Mouse (Mus musculus) olfactory bulb, adult 2 months (tissue): ENCODE results near the gene Ap3b1. TPM values are rescaled to one million over a fixed set of nuclear protein-coding genes. Genes with fewer than 3 reads are reported as not detected.

Source experiments
- H3K27ac ChIP-seq: fragments of 200-500 bp; 2 replicates; pipeline ENCODE4 v1.5.1; 2012; ENCODE audit warnings: low read depth, low read length; ENCODE audit not compliant: insufficient read depth
- H3K4me1 ChIP-seq: fragments of 200-500 bp; 2 replicates; pipeline ENCODE4 v1.6.1; 2012; ENCODE audit warnings: low read length; ENCODE audit not compliant: control insufficient read depth, insufficient read depth
- H3K4me3 ChIP-seq: fragments of 200-500 bp; 2 replicates; pipeline ENCODE4 v1.5.1; 2012; ENCODE audit warnings: mild to moderate bottlenecking, low read depth, low read length, moderate library complexity; ENCODE audit not compliant: insufficient read depth
- CTCF ChIP-seq: fragments of 200-500 bp; IDR thresholded peaks from 2 replicates; pipeline ENCODE4 v1.5.1; 2012; ENCODE audit warnings: low read depth, mild to moderate bottlenecking, low read length, moderate library complexity; ENCODE audit not compliant: insufficient read depth
- POLR2A ChIP-seq: fragments of 200-500 bp; IDR thresholded peaks from 2 replicates; pipeline ENCODE4 v1.6.1; 2012; ENCODE audit warnings: mild to moderate bottlenecking, low read depth, low read length, moderate library complexity; ENCODE audit not compliant: insufficient read depth
- WGBS: fragments of 180-500 bp; shearing (Covaris S2); methylation state at CpG from one replicate; pipeline ENCODE4 v1.1.7; 2018; 5-methylcytosine and 5-hydroxymethylcytosine counted together
- polyA plus RNA-seq: library from polyadenylated mRNA; stranded (reverse); fragments of >200 nt; gene quantifications from 2 replicates; pipeline ENCODE4 v1.2.4, GENCODE M21; 2012; ENCODE audit warnings: low replicate concordance; ENCODE audit not compliant: missing spikeins, insufficient read depth, insufficient read length

Ap3b1 gene
- polyA plus RNA-seq, 1 experiment, result not detected

DNA sequence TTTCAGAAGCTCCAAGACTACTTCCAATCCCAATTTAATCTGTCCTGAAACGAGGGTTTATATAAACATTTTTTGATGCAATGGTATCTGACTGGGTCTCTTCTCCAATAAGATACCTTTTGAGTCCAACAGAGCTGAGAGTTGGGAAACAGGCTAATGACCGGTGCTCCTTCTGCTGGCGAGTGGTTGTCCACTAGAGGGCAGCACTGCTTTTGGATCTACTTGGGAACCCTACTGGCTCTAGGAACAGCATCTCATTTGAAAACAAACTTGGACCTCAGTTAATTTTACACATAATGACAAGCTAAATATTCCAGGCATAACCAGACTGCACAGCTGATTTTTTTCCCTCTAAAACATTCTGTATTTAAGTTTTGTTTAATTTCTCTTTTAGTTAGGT is 201.3 kb downstream of the Ap3b1 start:
- peaks cover 6% of the 10 kb centered on the region for H3K4me1 ChIP-seq
- 9% methylated on average over 3 of the region's 3 CpGs for WGBS
- no peak for TF ChIP-seq CTCF
- no peak for TF ChIP-seq POLR2A
- no peak overlapping the region for H3K4me3 ChIP-seq
- no peak overlapping the region for H3K27ac ChIP-seq

GRCm38 (mm10) chr13:94560878-94561277 is 202.1 kb downstream of the Ap3b1 start:
- WGBS, result 87% methylated on average over 11 of the region's 11 CpGs
- no peak for TF ChIP-seq POLR2A
- TF ChIP-seq CTCF, result no peak
- Histone ChIP-seq H3K27ac (no peak overlapping the region), H3K4me3 (no peak overlapping the region), H3K4me1 (peaks cover 12% of the 10 kb centered on the region)

GRCm38 (mm10) chr13:94562652-94563339 is 204.0 kb downstream of the Ap3b1 start:
- Histone ChIP-seq H3K4me1 (peaks cover 16% of the 10 kb centered on the region), H3K4me3 (no peak overlapping the region), H3K27ac (no peak overlapping the region)
- no peak for TF ChIP-seq CTCF
- TF ChIP-seq POLR2A, result no peak
- 75% methylated on average over 9 of the region's 9 CpGs for WGBS

DNA sequence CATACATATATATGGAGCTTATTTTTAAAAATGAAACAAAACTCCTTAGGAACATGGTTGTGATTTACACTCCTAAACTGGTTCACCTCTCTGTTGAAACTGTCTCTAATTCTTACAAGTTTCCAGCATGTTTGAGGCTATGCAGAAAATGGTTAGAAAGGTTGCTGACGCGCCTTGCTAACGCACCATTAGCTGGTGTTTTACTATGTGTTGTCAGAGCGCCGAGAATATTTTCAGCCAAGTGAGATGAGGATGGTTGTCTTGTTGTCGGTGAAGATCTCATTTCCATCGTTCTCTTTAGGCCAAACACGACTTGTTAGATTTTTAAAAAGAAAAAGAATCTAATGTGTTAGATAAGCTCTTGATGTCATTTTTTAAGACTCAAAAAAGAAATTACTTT is 205.1 kb downstream of the Ap3b1 start:
- Histone ChIP-seq H3K4me1 (peaks cover 16% of the 10 kb centered on the region), H3K27ac (no peak overlapping the region), H3K4me3 (no peak overlapping the region)
- WGBS, result 82% methylated on average over 8 of the region's 8 CpGs
- TF ChIP-seq CTCF (no peak), POLR2A (no peak)

- Histone ChIP-seq H3K4me3 (no peak overlapping the region), H3K4me1 (peaks cover 16% of the 10 kb centered on the region), H3K27ac (no peak overlapping the region)
- TF ChIP-seq CTCF, result 0 out of 2 replicates have a peak, but pooled peaks have one; percentile 8
- no peak for TF ChIP-seq POLR2A
- WGBS, result 52% methylated on average over 13 of the region's 13 CpGs
These were observed 205.7 kb downstream of the Ap3b1 start for GRCm38 (mm10) chr13:94564351-94564994.

GRCm38 (mm10) chr13:94565176-94565575 is 206.4 kb downstream of the Ap3b1 start:
- TF ChIP-seq CTCF (no peak), POLR2A (no peak)
- Histone ChIP-seq H3K27ac (no peak overlapping the region), H3K4me1 (peaks cover 16% of the 10 kb centered on the region), H3K4me3 (no peak overlapping the region)
- WGBS, result 76% methylated on average over 14 of the region's 14 CpGs

DNA sequence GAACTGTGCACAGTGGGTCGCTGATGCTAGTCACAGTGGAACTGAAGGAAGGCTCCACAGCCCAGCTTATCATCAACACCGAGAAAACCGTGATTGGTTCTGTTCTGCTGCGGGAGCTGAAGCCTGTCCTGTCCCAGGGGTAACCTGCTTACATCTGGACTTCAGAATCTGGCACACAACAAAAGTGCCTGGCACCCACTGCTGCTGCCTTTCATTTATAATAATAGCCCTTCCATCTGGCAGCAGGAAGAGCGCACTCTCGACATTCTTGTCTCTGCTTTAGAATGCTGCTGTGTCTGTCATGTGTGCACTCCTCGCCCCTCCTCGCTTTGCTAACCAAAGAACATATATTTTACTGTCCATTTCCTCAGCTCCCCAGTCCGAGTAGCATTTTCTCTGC is 206.9 kb downstream of the Ap3b1 start:
- WGBS, result 61% methylated on average over 9 of the region's 9 CpGs
- TF ChIP-seq CTCF (no peak), POLR2A (no peak)

DNA sequence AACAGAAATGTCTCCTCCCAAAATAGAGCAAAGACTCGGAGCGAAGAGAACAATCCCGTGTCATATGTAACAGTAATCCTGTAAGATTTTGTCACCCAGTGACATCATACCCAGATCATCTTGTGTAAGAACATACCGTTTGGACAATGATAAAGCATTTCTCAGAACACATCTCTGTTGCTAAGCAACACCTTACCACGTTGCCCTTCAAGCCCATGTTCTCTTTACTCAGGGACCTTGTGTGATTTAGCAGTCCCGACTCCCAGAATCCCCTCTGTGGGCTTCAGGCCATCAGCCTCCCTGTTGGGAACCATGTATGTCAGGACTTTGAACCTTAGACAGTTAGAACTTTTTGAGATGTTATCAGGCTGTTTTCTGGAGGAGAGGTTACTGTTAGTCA is 209.0 kb downstream of the Ap3b1 start:
- H3K4me1 ChIP-seq, result peaks cover 16% of the 10 kb centered on the region
- 78% methylated on average over 6 of the region's 6 CpGs for WGBS
- H3K27ac ChIP-seq, result no peak overlapping the region
- H3K4me3 ChIP-seq, result no peak overlapping the region
- TF ChIP-seq POLR2A, result no peak
- no peak for TF ChIP-seq CTCF

More for the DNA sequence above, 206.9 kb downstream of the Ap3b1 start:
- no peak overlapping the region for H3K4me3 ChIP-seq
- H3K27ac ChIP-seq, result no peak overlapping the region
- H3K4me1 ChIP-seq, result peaks cover 16% of the 10 kb centered on the region

GRCm38 (mm10) chr13:94571001-94571400 is 212.2 kb downstream of the Ap3b1 start:
- 91% methylated on average over 10 of the region's 10 CpGs for WGBS
- H3K4me3 ChIP-seq, result no peak overlapping the region
- TF ChIP-seq CTCF (no peak), POLR2A (no peak)

More at GRCm38 (mm10) chr13:94571001-94571400, 212.2 kb downstream of the Ap3b1 start:
- Histone ChIP-seq H3K4me1 (peaks cover 13% of the 10 kb centered on the region), H3K27ac (no peak overlapping the region)
